In the genomic region with DNA sequence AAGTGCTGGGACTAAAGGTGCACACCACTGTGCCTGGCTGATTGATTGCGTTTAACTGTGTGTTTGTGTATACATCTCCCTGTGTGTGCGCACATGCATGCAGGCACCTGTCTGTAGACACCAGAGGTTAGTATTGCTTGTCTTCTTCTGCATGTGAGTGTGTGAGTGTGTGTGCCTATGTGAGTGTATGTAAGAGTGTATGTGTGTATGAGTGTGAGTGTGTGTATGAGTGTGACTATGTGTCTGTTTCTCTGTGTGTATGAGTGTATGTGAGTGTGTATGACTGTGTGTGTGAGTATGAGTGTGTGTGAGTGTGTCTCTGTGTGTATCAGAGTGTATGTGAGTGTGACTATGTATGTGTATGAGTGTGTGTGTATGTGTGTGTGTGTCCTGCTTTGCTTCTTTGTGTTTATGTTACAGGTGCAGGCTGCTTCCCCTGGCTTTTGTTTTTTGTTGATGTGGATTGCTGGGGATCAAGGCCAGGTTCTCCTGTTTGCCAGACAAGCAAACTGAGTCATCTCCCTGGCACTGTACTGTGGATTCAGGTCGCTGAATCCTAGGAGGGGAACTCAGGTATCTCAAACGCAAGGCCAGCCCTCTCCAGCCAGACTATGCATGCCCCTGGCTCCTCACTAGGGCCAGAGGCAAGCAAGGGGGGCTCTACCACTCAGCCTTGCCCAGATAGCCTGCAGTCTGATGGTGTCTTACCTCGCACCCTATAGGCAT, we compare ENCODE assay signal across 1 mouse cellular context.
TF ChIP-seq lines count a peak whose summit lies in the region.

No protein-coding gene starts in this region.

TF ChIP-seq in MEL, 35 proteins besides CTCF, POLR2A, EP300 and RAD21:
- TF ChIP-seq POLR2AphosphoS2 (IDR thresholded peaks at IDR 0.05; ENCODE audit: low read length) (no peak), BHLHE40 (IDR thresholded peaks at IDR 0.05; ENCODE audit: borderline replicate concordance, low read depth, low read length) (no peak), POLR2AphosphoS5 (IDR thresholded peaks at IDR 0.05; ENCODE audit: borderline replicate concordance, low read depth, low read length) (peak; percentile 73; the same call in 1 of the 2 replicates), CHD1 (IDR thresholded peaks at IDR 0.05; ENCODE audit: low read depth, low read length) (no peak), MYB (IDR thresholded peaks at IDR 0.05; ENCODE audit: low read depth, low read length) (no peak), MYC (IDR thresholded peaks at IDR 0.05; ENCODE audit: low read depth, low read length) (no peak)
TF ChIP-seq in MEL: peak in this region for 1.
